In the genomic region with DNA sequence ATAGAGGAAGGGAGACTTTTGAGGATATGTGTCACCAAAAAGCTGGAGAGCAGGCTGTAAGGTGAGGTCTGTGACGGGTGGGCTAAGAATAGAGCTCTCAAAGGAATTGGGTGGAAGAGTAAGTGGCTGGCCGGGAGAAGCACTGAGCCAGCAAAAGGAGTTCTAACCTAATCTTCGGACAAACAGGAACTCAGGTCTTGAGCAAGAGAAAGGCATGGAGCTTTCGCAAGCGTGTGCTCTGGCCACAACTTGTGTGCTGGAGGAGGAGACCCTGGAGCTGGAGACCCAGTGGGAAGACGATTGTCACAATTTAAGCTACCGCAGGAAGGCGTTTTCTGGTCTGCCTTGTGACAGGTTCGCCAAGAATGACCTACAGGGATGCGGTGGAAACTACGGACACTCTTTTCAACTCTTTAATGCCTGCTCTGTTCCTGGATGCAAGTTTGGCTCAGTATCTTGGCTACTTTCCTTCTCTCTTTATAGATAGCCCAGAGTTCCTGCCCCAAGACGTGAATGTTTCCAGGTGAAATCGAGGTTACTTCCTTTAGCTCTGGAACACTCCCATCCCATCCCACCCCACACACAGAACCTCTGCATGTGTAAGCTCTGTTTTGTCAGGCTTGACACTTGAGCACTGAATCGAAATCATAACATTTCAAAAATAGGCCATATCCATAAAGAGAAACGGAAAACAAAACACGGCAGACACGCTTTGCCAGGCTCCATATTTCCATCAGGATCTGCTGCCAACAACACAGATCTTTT, we compare ENCODE assay signal across 10 mouse cellular contexts.
DNase-seq lines count a peak whose midpoint lies in the region; ATAC-seq lines count a peak whose summit lies in the region.
"Had no signal": no experiment of that assay in that cellular context is flagged by ENCODE, and none has a peak within 500 bp of the region (broad histone marks: within the 10 kb centered on the region; RNA-seq: fewer than 3 reads in every experiment).

No protein-coding gene starts in this region.

- peaks cover 55% of the 10 kb centered on the region for H3K4me1 ChIP-seq in embryonic facial prominence, embryonic 13.5 days
- H3K4me1 ChIP-seq in hindbrain, embryonic 14.5 days (replicated peaks; ENCODE audit: control insufficient read depth, insufficient read depth, low read length): no peaks in the 10 kb centered on the region

- peak overlapping the region; percentile 77 for H3K27ac ChIP-seq in embryonic facial prominence, embryonic 13.5 days
- no peak overlapping the region for H3K27ac ChIP-seq in hindbrain, embryonic 14.5 days

- no peaks in the 10 kb centered on the region for H3K9me3 ChIP-seq in embryonic facial prominence, embryonic 13.5 days
- H3K9me3 ChIP-seq in hindbrain, embryonic 14.5 days (ENCODE audit: control insufficient read depth, low read length): no peaks in the 10 kb centered on the region
- H3K9me3 ChIP-seq: G1E had no signal

- H3K9ac ChIP-seq in embryonic facial prominence, embryonic 13.5 days: no peak overlapping the region
- H3K9ac ChIP-seq in hindbrain, embryonic 14.5 days: no peak overlapping the region

- no peak overlapping the region for H3K4me3 ChIP-seq in embryonic facial prominence, embryonic 13.5 days
- no peak overlapping the region for H3K4me3 ChIP-seq in hindbrain, embryonic 14.5 days (replicated peaks; ENCODE audit: low read length)

- no peaks in the 10 kb centered on the region for H3K27me3 ChIP-seq in embryonic facial prominence, embryonic 13.5 days
- no peaks in the 10 kb centered on the region for H3K27me3 ChIP-seq in hindbrain, embryonic 14.5 days (ENCODE audit: control insufficient read depth, insufficient read depth, low read length)

- peak; percentile 39 for DNase-seq in heart, adult 8-10 months (ENCODE audit: low spot score)
- no peak for DNase-seq in heart, postnatal 4 days
- DNase-seq in monocyte, adult 2 months (ENCODE audit: low read depth in 1 of 2, low spot score in 2 of 2): peak; percentile 42 to 44
- DNase-seq in hindbrain, embryonic 14.5 days (ENCODE audit: low spot score): no peak
- no peak for DNase-seq in thymus, postnatal 10 days (ENCODE audit: low spot score in 2 of 2)
- DNase-seq: midbrain, embryonic 14.5 days; thymus, adult 18-20 months had no signal

- H3K4me2 ChIP-seq in embryonic facial prominence, embryonic 13.5 days: peak overlapping the region; percentile 11; the same call in 1 of the 2 replicates
- H3K4me2 ChIP-seq in hindbrain, embryonic 14.5 days (replicated peaks): no peak overlapping the region

- WGBS in embryonic facial prominence, embryonic 13.5 days: 67% methylated on average over 17 of the region's 17 CpGs
- 93% methylated on average over 17 of the region's 17 CpGs for WGBS in hindbrain, embryonic 14.5 days

- no peak for ATAC-seq in embryonic facial prominence, embryonic 13.5 days (ENCODE audit: insufficient number of reproducible peaks, insufficient read depth, low FRiP score, low TSS enrichment, low read depth)
- peak; percentile 33 to 34; a peak in 2 of 4 replicates for ATAC-seq in hematopoietic stem cell, adult 5-6 weeks (replicated peaks in 1 of 2; ENCODE audit: insufficient read depth in 1 of 2, low FRiP score in 2 of 2, low TSS enrichment in 1 of 2, low read depth in 1 of 2, poor library complexity in 2 of 2, severe bottlenecking in 2 of 2)
- ATAC-seq in hindbrain, embryonic 14.5 days (ENCODE audit: low FRiP score): no peak

- no peaks in the 10 kb centered on the region for H3K36me3 ChIP-seq in embryonic facial prominence, embryonic 13.5 days
- H3K36me3 ChIP-seq in hindbrain, embryonic 14.5 days (replicated peaks; ENCODE audit: control insufficient read depth, insufficient read depth): no peaks in the 10 kb centered on the region
- H3K36me3 ChIP-seq: G1E had no signal

Comparison
In these comparisons a context has a peak if more than half of its experiments do, and no peak if none do; other contexts are left out.
1. DNase-seq: peak in heart, adult 8-10 months (single experiment) and monocyte, adult 2 months (2 of 2); none in heart, postnatal 4 days (single experiment), hindbrain, embryonic 14.5 days (single experiment) and thymus, postnatal 10 days (0 of 2).
2. ATAC-seq: peak in hematopoietic stem cell, adult 5-6 weeks (2 of 2); none in embryonic facial prominence, embryonic 13.5 days (single experiment) and hindbrain, embryonic 14.5 days (single experiment).